Mouse (Mus musculus) limb, embryonic 14.5 days (tissue): ENCODE data around the gene Ly86. TPM values are rescaled to one million over a fixed set of nuclear protein-coding genes. Genes with fewer than 3 reads are reported as not detected.

ENCODE experiments used
- ATAC-seq: fragments of 200-750 bp; cut with Nextera tagmentation; 2 replicates; pipeline ENCODE4 v1.8.0; 2017; ENCODE audit warnings: low read depth, moderate number of reproducible peaks, moderate TSS enrichment; ENCODE audit not compliant: low FRiP score
- DNase-seq: peaks from one replicate; pipeline ENCODE4 v3.0.0-alpha.2; 2015; ENCODE audit warnings: low spot score
- H3K27ac ChIP-seq: fragments of 300-500 bp; sonication (generic); replicated peaks from 2 replicates; pipeline ENCODE4 v1.5.1; 2014; ENCODE audit warnings: low read depth, mild to moderate bottlenecking, low read length, moderate library complexity, mixed read lengths
- H3K27me3 ChIP-seq: fragments of 300-500 bp; sonication (generic); 2 replicates; pipeline ENCODE4 v1.6.1; 2014; ENCODE audit warnings: low read length, mixed read lengths; ENCODE audit not compliant: control insufficient read depth, insufficient read depth
- H3K36me3 ChIP-seq: fragments of 300-500 bp; sonication (generic); 2 replicates; pipeline ENCODE4 v1.6.1; 2014; ENCODE audit warnings: mild to moderate bottlenecking, low read length, moderate library complexity, mixed read lengths; ENCODE audit not compliant: control insufficient read depth, insufficient read depth
- H3K4me1 ChIP-seq: fragments of 300-500 bp; sonication (generic); 2 replicates; pipeline ENCODE4 v1.6.1; 2014; ENCODE audit warnings: antibody characterized with exemption, low read length, mixed read lengths; ENCODE audit not compliant: control insufficient read depth, insufficient read depth
- H3K4me2 ChIP-seq: fragments of 300-500 bp; sonication (generic); replicated peaks from 2 replicates; pipeline ENCODE4 v1.6.1; 2014; ENCODE audit warnings: low read depth, mild to moderate bottlenecking, low read length, moderate library complexity; ENCODE audit not compliant: severe bottlenecking
- H3K4me3 ChIP-seq: fragments of 300-500 bp; sonication (generic); replicated peaks from 2 replicates; pipeline ENCODE4 v1.5.1; 2014; ENCODE audit warnings: low read length
- H3K9ac ChIP-seq: fragments of 300-500 bp; sonication (generic); 2 replicates; pipeline ENCODE4 v1.6.1; 2014; ENCODE audit warnings: mild to moderate bottlenecking, low read depth, low read length, moderate library complexity; ENCODE audit not compliant: severe bottlenecking
- H3K9me3 ChIP-seq: fragments of 300-500 bp; sonication (generic); 2 replicates; pipeline ENCODE4 v1.6.1; 2016; ENCODE audit warnings: low read length; ENCODE audit not compliant: control insufficient read depth
- POLR2A ChIP-seq: fragments of 200-500 bp; IDR thresholded peaks from 2 replicates; pipeline ENCODE4 v1.8.0; 2012; ENCODE audit warnings: inconsistent platforms, mild to moderate bottlenecking, moderate library complexity, borderline replicate concordance; ENCODE audit not compliant: insufficient read depth, insufficient read length; ENCODE audit errors: extremely low read depth
- WGBS: fragments of 180-500 bp; shearing (Covaris S2); extraction: QIAGEN DNeasy Blood & Tissue Kit; methylation state at CpG from one replicate; pipeline ENCODE4 v1.1.7; 2014; 5-methylcytosine and 5-hydroxymethylcytosine counted together
- polyA plus RNA-seq, 2 experiments: library from polyadenylated mRNA; depleted of rRNA in 1 of 2; stranded (reverse) in 1 of 2; unstranded in 1 of 2; fragments of >200 nt; fragmentation: Nextera tagmentation in 1 of 2; extraction: Ambion mirVana in 1 of 2; gene quantifications; 2 replicates each; pipeline versions ENCODE4 v1.2.1 to v1.2.3; 2012 to 2014

Ly86 gene
- polyA plus RNA-seq, 2 experiments: 15.0 to 20.8 TPM

- no peaks in the 10 kb centered on the region for H3K27me3 ChIP-seq
- no peak overlapping the region for H3K4me3 ChIP-seq
- H3K36me3 ChIP-seq: no peaks in the 10 kb centered on the region
- 0 out of 2 replicates have a peak, but pooled peaks cover 6% of the 10 kb centered on the region for H3K4me1 ChIP-seq
- DNase-seq: no peak
- 81% methylated on average over 5 of the region's 5 CpGs for WGBS
- H3K9me3 ChIP-seq: no peaks in the 10 kb centered on the region
- H3K27ac ChIP-seq: no peak overlapping the region
- no peak for ATAC-seq
- no peak overlapping the region for H3K9ac ChIP-seq
- no peak overlapping the region for H3K4me2 ChIP-seq
- TF ChIP-seq POLR2A: no peak
Measured at GRCm38 (mm10) chr13:37349051-37349450, 4.0 kb downstream of the Ly86 start.

- Histone ChIP-seq H3K36me3 (no peaks in the 10 kb centered on the region), H3K4me3 (no peak overlapping the region), H3K4me1 (no peaks in the 10 kb centered on the region), H3K9me3 (no peaks in the 10 kb centered on the region), H3K4me2 (no peak overlapping the region), H3K9ac (no peak overlapping the region), H3K27ac (no peak overlapping the region), H3K27me3 (no peaks in the 10 kb centered on the region)
- 75% methylated on average over 2 of the region's 2 CpGs for WGBS
- no peak for TF ChIP-seq POLR2A
- DNase-seq (no peak), ATAC-seq (no peak)
Measured at GRCm38 (mm10) chr13:37353016-37353415, 8.0 kb downstream of the Ly86 start.

GRCm38 (mm10) chr13:37353868-37354267 lies 8.9 kb downstream of the Ly86 start:
- no peak for TF ChIP-seq POLR2A
- Histone ChIP-seq H3K4me2 (no peak overlapping the region), H3K9ac (no peak overlapping the region), H3K4me1 (no peaks in the 10 kb centered on the region), H3K27ac (no peak overlapping the region), H3K9me3 (no peaks in the 10 kb centered on the region), H3K27me3 (no peaks in the 10 kb centered on the region), H3K36me3 (no peaks in the 10 kb centered on the region), H3K4me3 (no peak overlapping the region)
- DNase-seq: no peak
- ATAC-seq: no peak
- WGBS: 42% methylated on average over 4 of the region's 4 CpGs

- H3K9ac ChIP-seq: no peak overlapping the region
- H3K4me2 ChIP-seq: no peak overlapping the region
- no peaks in the 10 kb centered on the region for H3K4me1 ChIP-seq
- WGBS: 95% methylated on average over 4 of the region's 4 CpGs
- DNase-seq (no peak), ATAC-seq (no peak)
- no peaks in the 10 kb centered on the region for H3K36me3 ChIP-seq
- no peak overlapping the region for H3K27ac ChIP-seq
- H3K4me3 ChIP-seq: no peak overlapping the region
- H3K27me3 ChIP-seq: no peaks in the 10 kb centered on the region
- no peak for TF ChIP-seq POLR2A
- H3K9me3 ChIP-seq: no peaks in the 10 kb centered on the region
Measured at GRCm38 (mm10) chr13:37354432-37354831, 9.4 kb downstream of the Ly86 start.

GRCm38 (mm10) chr13:37355642-37356331 lies 10.8 kb downstream of the Ly86 start:
- DNase-seq: no peak
- H3K27ac ChIP-seq: no peak overlapping the region
- H3K36me3 ChIP-seq: no peaks in the 10 kb centered on the region
- no peaks in the 10 kb centered on the region for H3K9me3 ChIP-seq
- no peak for ATAC-seq
- TF ChIP-seq POLR2A: no peak
- H3K4me3 ChIP-seq: no peak overlapping the region
- no peaks in the 10 kb centered on the region for H3K4me1 ChIP-seq
- no peaks in the 10 kb centered on the region for H3K27me3 ChIP-seq
- no peak overlapping the region for H3K4me2 ChIP-seq
- H3K9ac ChIP-seq: no peak overlapping the region
- 89% methylated on average over 10 of the region's 10 CpGs for WGBS
